Mouse (Mus musculus): ENCODE measurements around the gene Ccer2. TPM values are rescaled to one million over a fixed set of nuclear protein-coding genes. Genes with fewer than 3 reads are reported as not detected.

The Ccer2 gene
- polyA plus RNA-seq, 1 experiment, result not detected

DNA sequence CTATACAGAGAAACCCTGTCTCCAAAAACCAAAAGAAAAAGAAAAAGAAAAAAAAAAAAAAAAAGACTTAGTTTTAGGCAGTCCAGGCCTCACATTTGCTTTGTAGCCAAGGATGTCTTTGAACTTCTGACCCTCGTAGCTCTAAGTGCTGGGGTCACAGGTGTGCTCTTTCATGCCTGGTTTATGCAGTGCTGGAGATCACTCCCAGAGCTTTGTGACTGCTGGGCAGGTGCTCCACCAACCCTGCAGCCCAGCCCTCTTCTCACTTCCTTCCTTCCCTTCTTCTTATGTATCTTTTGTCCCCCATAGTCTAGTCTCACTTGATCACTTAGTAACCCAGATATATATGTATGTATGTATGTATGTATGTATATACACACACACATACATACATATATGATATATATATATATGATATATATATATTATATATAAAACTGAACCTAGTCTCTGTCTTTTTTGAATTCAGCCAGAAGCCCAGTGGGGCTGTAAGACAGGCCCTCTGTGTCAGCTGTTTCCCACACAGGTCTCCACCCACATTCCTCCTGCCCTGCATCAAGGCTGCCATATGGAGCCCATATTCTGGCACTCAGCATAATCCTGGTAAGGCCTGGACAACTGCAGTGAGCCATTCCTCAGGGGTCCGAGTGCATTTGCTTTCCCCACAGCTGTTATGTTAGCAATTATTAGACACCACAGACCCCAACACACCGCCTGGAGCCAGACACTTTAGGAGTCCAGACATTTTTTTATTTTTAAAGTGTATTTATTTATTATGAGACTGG is 35.0 kb upstream of the Ccer2 start:
- TF ChIP-seq CTCF (IDR thresholded peaks at IDR 0.05; ENCODE audit: borderline replicate concordance, insufficient read depth, low read length) (no peak), POLR2A (IDR thresholded peaks at IDR 0.05; ENCODE audit: low read depth, low read length) (no peak)
- Histone ChIP-seq H3K27ac (ENCODE audit: insufficient read depth, low read length) (no peak overlapping the region), H3K4me1 (ENCODE audit: control insufficient read depth, insufficient read depth, low read length) (peaks cover 2% of the 10 kb centered on the region), H3K4me3 (ENCODE audit: insufficient read depth, low read length) (no peak overlapping the region)

- no peak overlapping the region for H3K4me3 ChIP-seq (ENCODE audit: insufficient read depth, low read length)
- peaks cover 2% of the 10 kb centered on the region for H3K4me1 ChIP-seq (ENCODE audit: control insufficient read depth, insufficient read depth, low read length)
- TF ChIP-seq POLR2A (IDR thresholded peaks at IDR 0.05; ENCODE audit: low read depth, low read length) (no peak), CTCF (IDR thresholded peaks at IDR 0.05; ENCODE audit: borderline replicate concordance, insufficient read depth, low read length) (no peak)
- no peak overlapping the region for H3K27ac ChIP-seq (ENCODE audit: insufficient read depth, low read length)
These were observed 33.9 kb upstream of the Ccer2 start for GRCm38 (mm10) chr7:28722079-28722478.

GRCm38 (mm10) chr7:28724613-28725012 is 31.4 kb upstream of the Ccer2 start:
- Histone ChIP-seq H3K4me3 (ENCODE audit: insufficient read depth, low read length) (no peak overlapping the region), H3K27ac (ENCODE audit: insufficient read depth, low read length) (no peak overlapping the region), H3K4me1 (ENCODE audit: control insufficient read depth, insufficient read depth, low read length) (peaks cover 2% of the 10 kb centered on the region)
- TF ChIP-seq POLR2A (IDR thresholded peaks at IDR 0.05; ENCODE audit: low read depth, low read length) (no peak), CTCF (IDR thresholded peaks at IDR 0.05; ENCODE audit: borderline replicate concordance, insufficient read depth, low read length) (no peak)

DNA sequence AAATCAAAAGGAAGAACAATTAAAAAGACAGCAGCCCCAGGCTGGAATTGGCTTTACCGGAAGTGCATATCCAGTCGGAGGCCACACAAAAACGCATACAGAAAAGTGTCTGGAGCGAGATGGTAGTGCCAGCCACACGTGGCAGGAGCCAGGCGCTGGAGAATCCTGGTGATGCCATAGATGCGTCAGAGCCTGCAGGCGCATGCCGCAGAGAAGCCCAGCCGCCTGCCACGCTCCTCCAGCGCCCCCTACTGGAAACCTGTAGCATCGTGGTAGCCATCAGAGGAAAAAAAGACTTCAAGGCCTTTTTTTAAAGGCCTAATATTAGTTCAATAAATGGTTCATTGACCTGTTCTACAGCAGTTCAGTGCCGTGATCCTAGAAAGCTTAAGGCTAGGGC is 29.4 kb upstream of the Ccer2 start:
- no peak overlapping the region for H3K27ac ChIP-seq (ENCODE audit: insufficient read depth, low read length)
- H3K4me3 ChIP-seq (ENCODE audit: insufficient read depth, low read length), result no peak overlapping the region
- TF ChIP-seq CTCF (IDR thresholded peaks at IDR 0.05; ENCODE audit: borderline replicate concordance, insufficient read depth, low read length), result peak; percentile 80
- no peak for TF ChIP-seq POLR2A (IDR thresholded peaks at IDR 0.05; ENCODE audit: low read depth, low read length)
- H3K4me1 ChIP-seq (ENCODE audit: control insufficient read depth, insufficient read depth, low read length), result no peaks in the 10 kb centered on the region; the same call in 1 of the 2 replicates

- no peak overlapping the region for H3K27ac ChIP-seq (ENCODE audit: insufficient read depth, low read length)
- no peak for TF ChIP-seq POLR2A (IDR thresholded peaks at IDR 0.05; ENCODE audit: low read depth, low read length)
- TF ChIP-seq CTCF (IDR thresholded peaks at IDR 0.05; ENCODE audit: borderline replicate concordance, insufficient read depth, low read length), result peak; percentile 52; the same call in 1 of the 2 replicates
These were observed 28.2 kb upstream of the Ccer2 start for GRCm38 (mm10) chr7:28727649-28728340.

GRCm38 (mm10) chr7:28732341-28733142 is 23.4 kb upstream of the Ccer2 start:
- Histone ChIP-seq H3K27ac (ENCODE audit: insufficient read depth, low read length) (no peak overlapping the region), H3K4me1 (ENCODE audit: control insufficient read depth, insufficient read depth, low read length) (no peaks in the 10 kb centered on the region), H3K4me3 (ENCODE audit: insufficient read depth, low read length) (no peak overlapping the region)
- TF ChIP-seq CTCF (IDR thresholded peaks at IDR 0.05; ENCODE audit: borderline replicate concordance, insufficient read depth, low read length), result no peak

More at GRCm38 (mm10) chr7:28727649-28728340, 28.2 kb upstream of the Ccer2 start:
- H3K4me1 ChIP-seq (ENCODE audit: control insufficient read depth, insufficient read depth, low read length), result no peaks in the 10 kb centered on the region; the same call in 1 of the 2 replicates
- no peak overlapping the region for H3K4me3 ChIP-seq (ENCODE audit: insufficient read depth, low read length)

DNA sequence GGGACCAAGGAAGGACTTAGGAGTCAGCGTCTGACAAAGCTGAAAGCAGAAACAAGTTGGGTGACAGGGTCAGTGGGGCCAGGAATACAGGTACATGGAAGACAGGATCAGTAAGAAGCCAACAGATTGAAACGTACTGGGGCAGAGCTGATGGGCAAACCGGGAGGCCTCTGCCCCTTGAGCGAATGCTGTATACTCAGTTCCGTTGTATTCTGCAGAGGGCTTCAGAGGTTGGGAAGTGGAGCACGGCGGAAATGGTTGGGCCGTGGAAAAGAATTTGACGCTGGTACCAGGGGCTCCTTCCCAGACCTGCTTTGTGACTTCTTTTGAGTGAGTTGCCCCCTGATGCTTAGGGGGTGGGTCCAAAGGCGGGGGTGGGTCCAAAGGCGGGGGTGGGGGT is 22.8 kb upstream of the Ccer2 start:
- no peaks in the 10 kb centered on the region for H3K4me1 ChIP-seq (ENCODE audit: control insufficient read depth, insufficient read depth, low read length)
- no peak overlapping the region for H3K4me3 ChIP-seq (ENCODE audit: insufficient read depth, low read length)
- TF ChIP-seq POLR2A (IDR thresholded peaks at IDR 0.05; ENCODE audit: low read depth, low read length) (no peak), CTCF (IDR thresholded peaks at IDR 0.05; ENCODE audit: borderline replicate concordance, insufficient read depth, low read length) (no peak)
- no peak overlapping the region for H3K27ac ChIP-seq (ENCODE audit: insufficient read depth, low read length)

DNA sequence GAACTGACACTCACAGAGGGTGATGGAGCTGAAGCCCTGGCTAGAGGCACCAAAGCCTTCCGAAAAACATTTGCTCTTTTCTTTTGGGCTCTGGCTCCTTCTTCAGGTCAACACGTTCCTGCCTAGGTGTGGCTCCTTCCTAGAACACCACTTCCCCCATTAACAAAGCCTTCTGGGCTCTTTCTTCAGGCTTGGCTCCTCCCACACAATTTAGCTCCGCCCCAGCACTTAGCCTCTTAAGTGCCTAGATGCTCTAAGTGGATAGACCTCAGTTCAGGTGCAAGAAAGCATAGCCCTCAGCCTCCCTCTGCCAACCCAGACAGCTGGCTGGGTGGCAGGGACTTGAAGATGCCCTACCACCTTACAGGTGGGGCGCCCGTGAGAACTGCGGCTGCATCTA is 20.3 kb upstream of the Ccer2 start:
- Histone ChIP-seq H3K4me3 (ENCODE audit: insufficient read depth, low read length) (no peak overlapping the region), H3K4me1 (ENCODE audit: control insufficient read depth, insufficient read depth, low read length) (no peaks in the 10 kb centered on the region), H3K27ac (ENCODE audit: insufficient read depth, low read length) (no peak overlapping the region)
- TF ChIP-seq CTCF (IDR thresholded peaks at IDR 0.05; ENCODE audit: borderline replicate concordance, insufficient read depth, low read length) (no peak), POLR2A (IDR thresholded peaks at IDR 0.05; ENCODE audit: low read depth, low read length) (no peak)

DNA sequence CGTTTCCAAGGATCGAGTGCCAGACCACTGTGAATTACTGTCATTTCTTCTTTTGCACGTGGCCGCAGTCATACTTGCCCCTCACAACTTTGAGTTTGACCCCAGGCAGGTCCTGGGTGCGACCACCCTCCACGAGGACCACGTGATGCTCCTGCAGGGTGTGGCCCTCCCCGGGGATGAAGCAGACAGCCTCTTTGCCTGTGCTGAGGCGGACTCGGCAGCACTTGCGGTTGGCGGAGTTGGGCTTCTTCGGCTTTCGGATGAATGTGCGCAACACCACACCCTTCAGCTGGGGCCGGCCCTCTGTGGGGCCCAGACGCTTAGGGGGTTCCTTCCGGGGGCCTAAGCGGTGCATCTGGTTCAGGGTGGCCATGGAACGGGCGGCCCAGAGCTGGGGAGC is 16.1 kb upstream of the Ccer2 start:
- H3K4me3 ChIP-seq (ENCODE audit: insufficient read depth, low read length), result no peak overlapping the region
- no peak overlapping the region for H3K27ac ChIP-seq (ENCODE audit: insufficient read depth, low read length)
- no peak for TF ChIP-seq CTCF (IDR thresholded peaks at IDR 0.05; ENCODE audit: borderline replicate concordance, insufficient read depth, low read length)
- TF ChIP-seq POLR2A (IDR thresholded peaks at IDR 0.05; ENCODE audit: low read depth, low read length), result no peak
- H3K4me1 ChIP-seq (ENCODE audit: control insufficient read depth, insufficient read depth, low read length), result no peaks in the 10 kb centered on the region

Measured in embryonic fibroblast, embryonic 13.5 days (primary cell).